Mouse (Mus musculus) liver, adult 2 months (tissue): Measurements from ENCODE around the gene Rpusd4. TPM values are rescaled to one million over a fixed set of nuclear protein-coding genes. Genes with fewer than 3 reads are reported as not detected.

ENCODE experiments used
- DNase-seq: peaks from one replicate; pipeline ENCODE4 v3.0.0-alpha.2; 2011; ENCODE audit warnings: low read depth, low spot score; ENCODE audit errors: extremely low read depth
- H3K27ac ChIP-seq: fragments of 200-500 bp; replicated peaks from 2 replicates; pipeline ENCODE4 v1.5.1; 2012; ENCODE audit warnings: low read depth, mild to moderate bottlenecking, control low read depth, inconsistent platforms, low read length; ENCODE audit not compliant: insufficient read depth
- H3K27me3 ChIP-seq: fragments of 200-500 bp; 2 replicates; pipeline ENCODE4 v1.6.1; 2012; ENCODE audit warnings: mild to moderate bottlenecking, moderate library complexity, low read length, inconsistent platforms; ENCODE audit not compliant: control insufficient read depth, insufficient read depth
- H3K36me3 ChIP-seq: fragments of 200-500 bp; 2 replicates; pipeline ENCODE4 v1.6.1; 2012; ENCODE audit warnings: low read length, inconsistent platforms; ENCODE audit not compliant: control insufficient read depth, insufficient read depth
- H3K4me1 ChIP-seq: fragments of 200-500 bp; 2 replicates; pipeline ENCODE4 v1.6.1; 2011; ENCODE audit warnings: low read length; ENCODE audit not compliant: control insufficient read depth, insufficient read depth
- H3K4me3 ChIP-seq: fragments of 200-500 bp; 2 replicates; pipeline ENCODE4 v1.5.1; 2011; ENCODE audit warnings: low read depth, mild to moderate bottlenecking, control low read depth, low read length, moderate library complexity; ENCODE audit not compliant: insufficient read depth
- H3K79me2 ChIP-seq: fragments of 200-500 bp; 2 replicates; pipeline ENCODE4 v1.6.1; 2012; ENCODE audit warnings: inconsistent platforms, mild to moderate bottlenecking, low read length, moderate library complexity; ENCODE audit not compliant: control insufficient read depth, insufficient read depth
- H3K9ac ChIP-seq: fragments of 200-500 bp; 2 replicates; pipeline ENCODE4 v1.6.1; 2012; ENCODE audit warnings: low read depth, mild to moderate bottlenecking, control low read depth, inconsistent platforms, low read length
- CTCF ChIP-seq: fragments of 200-500 bp; IDR thresholded peaks from 2 replicates; pipeline ENCODE4 v1.5.1; 2011; ENCODE audit warnings: low read depth, low read length, control low read depth
- POLR2A ChIP-seq: fragments of 200-500 bp; IDR thresholded peaks from 2 replicates; pipeline ENCODE4 v1.6.1; 2011; ENCODE audit warnings: low read length, control low read depth; ENCODE audit not compliant: insufficient read depth; ENCODE audit errors: extremely low read depth
- WGBS: fragments of 180-500 bp; shearing (Covaris S2); methylation state at CpG from one replicate; pipeline ENCODE4 v1.1.7; 2018; 5-methylcytosine and 5-hydroxymethylcytosine counted together
- polyA plus RNA-seq: library from polyadenylated mRNA; depleted of rRNA; stranded (reverse); fragments of >200 nt; gene quantifications from 2 replicates; pipeline ENCODE4 v1.2.3, GENCODE M21; 2012
- total RNA-seq: library from RNA; depleted of rRNA; stranded (reverse); fragments of >200 nt; gene quantifications from 2 replicates; pipeline ENCODE4 v1.2.3, GENCODE M21; 2014

The Rpusd4 gene
- total and polyA plus RNA-seq, 2 experiments: 4.2 to 6.5 TPM

- DNase-seq: no peak
- no peaks in the 10 kb centered on the region for H3K79me2 ChIP-seq
- WGBS: 73% methylated on average over 6 of the region's 6 CpGs
- peaks cover 9% of the 10 kb centered on the region for H3K36me3 ChIP-seq
- no peaks in the 10 kb centered on the region; the same call in 1 of the 2 replicates for H3K4me1 ChIP-seq
- H3K9ac ChIP-seq: no peak overlapping the region
- H3K27me3 ChIP-seq: no peaks in the 10 kb centered on the region
- H3K27ac ChIP-seq: no peak overlapping the region
- no peak overlapping the region for H3K4me3 ChIP-seq
- no peak for TF ChIP-seq CTCF
- TF ChIP-seq POLR2A: no peak
These were observed 28.6 kb upstream of the Rpusd4 start for GRCm38 (mm10) chr9:35238915-35239571.

GRCm38 (mm10) chr9:35239734-35240133 lies 27.9 kb upstream of the Rpusd4 start:
- Histone ChIP-seq H3K27me3 (no peaks in the 10 kb centered on the region), H3K36me3 (peaks cover 5% of the 10 kb centered on the region; the same call in 1 of the 2 replicates), H3K4me3 (no peak overlapping the region), H3K27ac (no peak overlapping the region), H3K9ac (no peak overlapping the region), H3K79me2 (no peaks in the 10 kb centered on the region), H3K4me1 (no peaks in the 10 kb centered on the region; the same call in 1 of the 2 replicates)
- TF ChIP-seq CTCF (peak; percentile 23), POLR2A (no peak)
- DNase-seq: no peak
- 21% methylated on average over 1 of the region's 1 CpGs for WGBS

- Histone ChIP-seq H3K4me1 (peaks cover 2% of the 10 kb centered on the region; the same call in 1 of the 2 replicates), H3K4me3 (no peak overlapping the region), H3K9ac (no peak overlapping the region), H3K27me3 (no peaks in the 10 kb centered on the region), H3K79me2 (peaks cover 5% of the 10 kb centered on the region; the same call in 1 of the 2 replicates), H3K36me3 (peaks cover 2% of the 10 kb centered on the region; the same call in 1 of the 2 replicates), H3K27ac (no peak overlapping the region)
- WGBS: 93% methylated on average over 2 of the region's 2 CpGs
- no peak for TF ChIP-seq CTCF
- no peak for TF ChIP-seq POLR2A
- DNase-seq: no peak
These were observed 20.3 kb upstream of the Rpusd4 start for GRCm38 (mm10) chr9:35247405-35247804.

GRCm38 (mm10) chr9:35249476-35249875 lies 18.2 kb upstream of the Rpusd4 start:
- H3K36me3 ChIP-seq: peaks cover 2% of the 10 kb centered on the region; the same call in 1 of the 2 replicates
- TF ChIP-seq CTCF (no peak), POLR2A (no peak)
- H3K4me3 ChIP-seq: no peak overlapping the region
- no peaks in the 10 kb centered on the region for H3K27me3 ChIP-seq
- H3K9ac ChIP-seq: no peak overlapping the region
- H3K79me2 ChIP-seq: peaks cover 5% of the 10 kb centered on the region; the same call in 1 of the 2 replicates
- H3K4me1 ChIP-seq: peaks cover 2% of the 10 kb centered on the region; the same call in 1 of the 2 replicates
- no peak for DNase-seq
- no peak overlapping the region for H3K27ac ChIP-seq

GRCm38 (mm10) chr9:35257365-35257764 lies 10.3 kb upstream of the Rpusd4 start:
- Histone ChIP-seq H3K79me2 (peaks cover 13% of the 10 kb centered on the region; the same call in 1 of the 2 replicates), H3K9ac (no peak overlapping the region), H3K4me1 (no peaks in the 10 kb centered on the region), H3K4me3 (no peak overlapping the region), H3K27me3 (no peaks in the 10 kb centered on the region), H3K36me3 (no peaks in the 10 kb centered on the region), H3K27ac (no peak overlapping the region)
- 90% methylated on average over 7 of the region's 7 CpGs for WGBS
- no peak for DNase-seq
- TF ChIP-seq POLR2A: no peak
- TF ChIP-seq CTCF: no peak

- Histone ChIP-seq H3K27me3 (no peaks in the 10 kb centered on the region), H3K4me3 (no peak overlapping the region), H3K4me1 (peaks cover 9% of the 10 kb centered on the region), H3K79me2 (peaks cover 9% of the 10 kb centered on the region; the same call in 1 of the 2 replicates), H3K9ac (no peak overlapping the region), H3K27ac (no peak overlapping the region), H3K36me3 (no peaks in the 10 kb centered on the region)
- TF ChIP-seq CTCF (no peak), POLR2A (no peak)
- DNase-seq: no peak
- 60% methylated on average over 4 of the region's 4 CpGs for WGBS
These were observed 5.2 kb upstream of the Rpusd4 start for GRCm38 (mm10) chr9:35262418-35262817.
